Mouse (Mus musculus) thymus, postnatal 10 days (tissue): ENCODE data around the gene Tmem53.

Experiments used
- DNase-seq, 2 experiments: peaks; one replicate each; pipeline ENCODE4 v3.0.0; 2021; ENCODE audit warnings: low spot score in 2 of 2

Gene Tmem53

GRCm38 (mm10) chr4:117251801-117252316 is at the start of gene Tmem53, which contains the start of gene Armh1:
TSS of gene Tmem53 (plus strand) at chr4:117251951.
TSS of gene Armh1 (minus strand) at chr4:117252125.
- peak; percentile 88 for DNase-seq

GRCm38 (mm10) chr4:117202046-117202991 is 49.4 kb upstream of the Tmem53 start:
- DNase-seq, result peak; percentile 23 to 66

GRCm38 (mm10) chr4:117202992-117203354 is 48.8 kb upstream of the Tmem53 start:
- DNase-seq, result no peak

GRCm38 (mm10) chr4:117209592-117209991 is 42.2 kb upstream of the Tmem53 start:
- no peak for DNase-seq

- peak; percentile 78 to 92 for DNase-seq
These were observed 41.3 kb upstream of the Tmem53 start for GRCm38 (mm10) chr4:117210147-117211074.

- no peak for DNase-seq
These were observed 37.5 kb upstream of the Tmem53 start for GRCm38 (mm10) chr4:117214250-117214649.

- DNase-seq, result no peak
These were observed 34.7 kb upstream of the Tmem53 start for GRCm38 (mm10) chr4:117217029-117217428.

GRCm38 (mm10) chr4:117218517-117219219 is 33.1 kb upstream of the Tmem53 start:
- DNase-seq, result peak in 1 of 2 experiments; percentile 64

GRCm38 (mm10) chr4:117220741-117221515 is 30.8 kb upstream of the Tmem53 start:
- DNase-seq, result no peak

- DNase-seq, result no peak
These were observed 29.9 kb upstream of the Tmem53 start for GRCm38 (mm10) chr4:117221836-117222235.

- DNase-seq, result no peak
These were observed 28.8 kb upstream of the Tmem53 start for GRCm38 (mm10) chr4:117223001-117223400.

GRCm38 (mm10) chr4:117224122-117224521 is 27.6 kb upstream of the Tmem53 start:
- no peak for DNase-seq

- DNase-seq, result no peak
These were observed 26.5 kb upstream of the Tmem53 start for GRCm38 (mm10) chr4:117225250-117225649.

GRCm38 (mm10) chr4:117229590-117229989 is 22.2 kb upstream of the Tmem53 start:
- no peak for DNase-seq

GRCm38 (mm10) chr4:117230331-117230730 is 21.4 kb upstream of the Tmem53 start:
- no peak for DNase-seq

GRCm38 (mm10) chr4:117231208-117231607 is 20.5 kb upstream of the Tmem53 start:
- no peak for DNase-seq

GRCm38 (mm10) chr4:117234166-117234741 is 17.5 kb upstream of the Tmem53 start:
- no peak for DNase-seq

GRCm38 (mm10) chr4:117235822-117236221 is 15.9 kb upstream of the Tmem53 start:
- DNase-seq, result no peak

- no peak for DNase-seq
These were observed 12.6 kb upstream of the Tmem53 start for GRCm38 (mm10) chr4:117239153-117239552.

- no peak for DNase-seq
These were observed 10.9 kb upstream of the Tmem53 start for GRCm38 (mm10) chr4:117240867-117241266.
